Mouse (Mus musculus) forelimb bud, embryonic 11.5 days (tissue): ENCODE results near the gene Fn3krp.
A peak's percentile ranks its signal among the peaks of the same experiment; 100 is the strongest.

ENCODE experiments used
- DNase-seq: peaks from one replicate; pipeline ENCODE4 v3.0.0-alpha.2; 2012; ENCODE audit warnings: low read depth, low spot score

Gene Fn3krp

GRCm38 (mm10) chr11:121420830-121421552 lies at the start of gene Fn3krp:
Fn3krp (plus strand) TSS chr11:121421401.
- DNase-seq, result peak; percentile 96

GRCm38 (mm10) chr11:121373305-121373704 lies 47.9 kb upstream of the Fn3krp start:
- no peak for DNase-seq

- no peak for DNase-seq
Observed at GRCm38 (mm10) chr11:121378644-121379043, 42.6 kb upstream of the Fn3krp start.

GRCm38 (mm10) chr11:121380294-121380693 lies 40.9 kb upstream of the Fn3krp start:
- DNase-seq, result no peak

GRCm38 (mm10) chr11:121387750-121388553 lies 33.2 kb upstream of the Fn3krp start, which contains the start of gene Rab40b:
Rab40b (minus strand) TSS chr11:121388251.
- peak; percentile 93 for DNase-seq

GRCm38 (mm10) chr11:121388554-121388945 lies 32.7 kb upstream of the Fn3krp start:
- no peak for DNase-seq

GRCm38 (mm10) chr11:121390793-121391192 lies 30.4 kb upstream of the Fn3krp start:
- DNase-seq, result no peak

GRCm38 (mm10) chr11:121392405-121392804 lies 28.8 kb upstream of the Fn3krp start:
- DNase-seq, result no peak

GRCm38 (mm10) chr11:121407366-121408155 lies 13.6 kb upstream of the Fn3krp start:
- no peak for DNase-seq

- DNase-seq, result no peak
Observed at GRCm38 (mm10) chr11:121414762-121415161, 6.4 kb upstream of the Fn3krp start.

- no peak for DNase-seq
Observed at GRCm38 (mm10) chr11:121415351-121415750, 5.8 kb upstream of the Fn3krp start.

GRCm38 (mm10) chr11:121417971-121418370 lies 3.2 kb upstream of the Fn3krp start:
- DNase-seq, result no peak

GRCm38 (mm10) chr11:121418932-121419331 lies 2.3 kb upstream of the Fn3krp start:
- DNase-seq, result no peak

GRCm38 (mm10) chr11:121420379-121420778 lies 822 bp upstream of the Fn3krp start:
- no peak for DNase-seq

GRCm38 (mm10) chr11:121421553-121422173 lies 462 bp downstream of the Fn3krp start:
- no peak for DNase-seq

- no peak for DNase-seq
Observed at GRCm38 (mm10) chr11:121433397-121433796, 12.2 kb downstream of the Fn3krp start.

GRCm38 (mm10) chr11:121434156-121435155 lies 13.3 kb downstream of the Fn3krp start, which contains the start of gene Fn3k:
Fn3k (plus strand) TSS chr11:121434913.
- DNase-seq, result peak; percentile 48

GRCm38 (mm10) chr11:121437236-121437635 lies 16.0 kb downstream of the Fn3krp start:
- DNase-seq, result no peak

GRCm38 (mm10) chr11:121439686-121440292 lies 18.6 kb downstream of the Fn3krp start:
- DNase-seq, result no peak

- no peak for DNase-seq
Observed at GRCm38 (mm10) chr11:121441653-121442052, 20.5 kb downstream of the Fn3krp start.
